Mouse (Mus musculus) brain, embryonic 14.5 days (tissue): ENCODE results near the gene Atp2b2.

ENCODE experiments used
- CTCF ChIP-seq: fragments of 200-500 bp; IDR thresholded peaks from 2 replicates; pipeline ENCODE4 v1.5.1; 2012; ENCODE audit warnings: inconsistent platforms, mild to moderate bottlenecking, moderate library complexity, borderline replicate concordance; ENCODE audit not compliant: insufficient read depth, insufficient read length; ENCODE audit errors: extremely low read depth
- POLR2A ChIP-seq: fragments of 200-500 bp; IDR thresholded peaks from 2 replicates; pipeline ENCODE4 v1.6.1; 2012; ENCODE audit warnings: mild to moderate bottlenecking, inconsistent platforms, borderline replicate concordance; ENCODE audit not compliant: poor library complexity, insufficient read depth, insufficient read length, severe bottlenecking; ENCODE audit errors: extremely low read depth

DNA sequence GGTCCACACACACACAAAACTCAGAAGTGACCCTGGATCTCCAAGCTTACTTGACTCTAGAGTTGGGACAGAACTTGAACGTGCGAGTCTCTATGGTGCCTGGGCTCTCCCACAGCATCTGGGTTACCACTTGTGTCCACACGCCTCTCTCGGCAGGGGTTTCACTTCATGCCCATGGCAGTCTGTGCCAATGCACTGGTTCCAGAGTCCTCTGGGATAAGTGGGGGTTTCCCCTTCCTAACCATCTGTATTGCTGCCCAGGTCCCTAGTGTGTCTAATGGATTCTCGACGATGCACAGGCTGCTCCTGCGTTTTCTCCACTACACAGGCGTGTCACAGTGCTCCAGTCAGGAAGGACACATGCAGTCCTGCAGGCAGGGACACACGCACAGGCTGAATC, 184.1 kb downstream of the Atp2b2 start:
- TF ChIP-seq CTCF (no peak), POLR2A (no peak)
